Mouse (Mus musculus) WW6 (cell line): ENCODE data around the gene Dnase1l2.
"Not testable (repeated sequence)": the region's sequence is repeated elsewhere in the genome, so short reads cannot be mapped to it uniquely, and the experiment has no call there.

ENCODE experiments used
- DNase-seq: peaks from one replicate; pipeline ENCODE4 v3.0.0-alpha.2; 2013; ENCODE audit warnings: low read depth, low spot score

The Dnase1l2 gene

GRCm38 (mm10) chr17:24429201-24429983 is 13.5 kb downstream of the Dnase1l2 start:
- no peak for DNase-seq

- no peak for DNase-seq
These were observed 15.7 kb downstream of the Dnase1l2 start for GRCm38 (mm10) chr17:24427170-24427557.

- DNase-seq = peak; percentile 71
These were observed 16.3 kb downstream of the Dnase1l2 start, which contains the start of gene Eci1 for GRCm38 (mm10) chr17:24426471-24427169. Gene Eci1, plus strand, starts transcription at chr17:24426641.

- no peak for DNase-seq
These were observed 17.0 kb downstream of the Dnase1l2 start for GRCm38 (mm10) chr17:24425905-24426304.

GRCm38 (mm10) chr17:24425326-24425725 is 17.6 kb downstream of the Dnase1l2 start:
- not testable (repeated sequence) for DNase-seq

GRCm38 (mm10) chr17:24424489-24424888 is 18.4 kb downstream of the Dnase1l2 start:
- DNase-seq = no peak

GRCm38 (mm10) chr17:24423114-24423513 is 19.8 kb downstream of the Dnase1l2 start:
- no peak for DNase-seq

GRCm38 (mm10) chr17:24416051-24416652 is 26.8 kb downstream of the Dnase1l2 start:
- no peak for DNase-seq

GRCm38 (mm10) chr17:24415011-24415410 is 27.9 kb downstream of the Dnase1l2 start:
- no peak for DNase-seq

- peak; percentile 96 for DNase-seq
These were observed 28.5 kb downstream of the Dnase1l2 start, which contains the start of gene Rnps1 for GRCm38 (mm10) chr17:24414230-24414976. Gene Rnps1, plus strand, starts transcription at chr17:24414565.

- DNase-seq = no peak
These were observed 29.2 kb downstream of the Dnase1l2 start for GRCm38 (mm10) chr17:24413557-24414211.

- no peak for DNase-seq
These were observed 35.6 kb downstream of the Dnase1l2 start for GRCm38 (mm10) chr17:24407116-24407803.

- DNase-seq = no peak
These were observed 40.5 kb downstream of the Dnase1l2 start for GRCm38 (mm10) chr17:24402371-24402770.

- DNase-seq = no peak
These were observed 48.4 kb downstream of the Dnase1l2 start for GRCm38 (mm10) chr17:24394456-24394855.

- no peak for DNase-seq
These were observed 49.4 kb downstream of the Dnase1l2 start for GRCm38 (mm10) chr17:24393527-24393926.

GRCm38 (mm10) chr17:24391149-24391548 is 51.8 kb downstream of the Dnase1l2 start:
- DNase-seq = peak; percentile 18
